Mouse (Mus musculus) ovary, adult 18-20 months (tissue): ENCODE measurements at regions not wholly inside any gene's neighbourhood (a gene's known extent, or its start where the extent isn't known, plus 50 kb on each side); places are given as distances from the start of the nearest gene placed in this dataset.

Experiments
- DNase-seq: peaks from one replicate; pipeline ENCODE4 v3.0.0; 2022; ENCODE audit warnings: low spot score, mixed read lengths

GRCm38 (mm10) chr2:72829139-72829538 is 151.1 kb downstream of the Sp3 start:
- DNase-seq = no peak

GRCm38 (mm10) chr2:72832770-72833169 is 147.5 kb downstream of the Sp3 start:
- DNase-seq = no peak

- DNase-seq = peak; percentile 44
Measured at GRCm38 (mm10) chr2:72838085-72838727, 142.0 kb downstream of the Sp3 start.

- no peak for DNase-seq
Measured at GRCm38 (mm10) chr2:72839673-72840072, 140.6 kb downstream of the Sp3 start.

GRCm38 (mm10) chr2:72841367-72841766 is 138.9 kb downstream of the Sp3 start:
- DNase-seq = no peak

GRCm38 (mm10) chr2:72843610-72844009 is 136.6 kb downstream of the Sp3 start:
- no peak for DNase-seq

GRCm38 (mm10) chr2:72849441-72850192 is 130.6 kb downstream of the Sp3 start:
- no peak for DNase-seq

- DNase-seq = no peak
Measured at GRCm38 (mm10) chr2:72852509-72852908, 127.7 kb downstream of the Sp3 start.

- DNase-seq = no peak
Measured at GRCm38 (mm10) chr2:72855276-72855970, 124.8 kb downstream of the Sp3 start.

- DNase-seq = peak; percentile 55
Measured at GRCm38 (mm10) chr2:72855971-72856755, 124.1 kb downstream of the Sp3 start.

GRCm38 (mm10) chr2:72857377-72857776 is 122.9 kb downstream of the Sp3 start:
- DNase-seq = no peak

- DNase-seq = no peak
Measured at GRCm38 (mm10) chr2:72865462-72866365, 114.5 kb downstream of the Sp3 start.

- DNase-seq = no peak
Measured at GRCm38 (mm10) chr2:72866366-72866688, 113.9 kb downstream of the Sp3 start.

- DNase-seq = no peak
Measured at GRCm38 (mm10) chr2:72868173-72868572, 112.1 kb downstream of the Sp3 start.

- DNase-seq = no peak
Measured at GRCm38 (mm10) chr2:72871836-72872235, 108.4 kb downstream of the Sp3 start.

GRCm38 (mm10) chr2:72873948-72874347 is 106.3 kb downstream of the Sp3 start:
- DNase-seq = no peak

- no peak for DNase-seq
Measured at GRCm38 (mm10) chr2:72874533-72874932, 105.7 kb downstream of the Sp3 start.

- DNase-seq = no peak
Measured at GRCm38 (mm10) chr2:72875677-72876076, 104.6 kb downstream of the Sp3 start.

- no peak for DNase-seq
Measured at GRCm38 (mm10) chr2:72880016-72880415, 100.2 kb downstream of the Sp3 start.

GRCm38 (mm10) chr2:72881554-72881953 is 98.7 kb downstream of the Sp3 start:
- no peak for DNase-seq

- DNase-seq = no peak
Measured at GRCm38 (mm10) chr2:72886250-72886649, 94.0 kb downstream of the Sp3 start.
